Mouse (Mus musculus) skeletal muscle tissue, adult 2 months (tissue): ENCODE data around the gene Cpm.
A peak's percentile ranks its signal among the peaks of the same experiment; 100 is the strongest.
"Not testable (repeated sequence)": the region's sequence is repeated elsewhere in the genome, so short reads cannot be mapped to it uniquely, and the experiment has no call there.

Source experiments
- DNase-seq: peaks from one replicate; pipeline ENCODE4 v3.0.0-alpha.2; 2012; ENCODE audit warnings: low read depth, low spot score

The Cpm gene

DNA sequence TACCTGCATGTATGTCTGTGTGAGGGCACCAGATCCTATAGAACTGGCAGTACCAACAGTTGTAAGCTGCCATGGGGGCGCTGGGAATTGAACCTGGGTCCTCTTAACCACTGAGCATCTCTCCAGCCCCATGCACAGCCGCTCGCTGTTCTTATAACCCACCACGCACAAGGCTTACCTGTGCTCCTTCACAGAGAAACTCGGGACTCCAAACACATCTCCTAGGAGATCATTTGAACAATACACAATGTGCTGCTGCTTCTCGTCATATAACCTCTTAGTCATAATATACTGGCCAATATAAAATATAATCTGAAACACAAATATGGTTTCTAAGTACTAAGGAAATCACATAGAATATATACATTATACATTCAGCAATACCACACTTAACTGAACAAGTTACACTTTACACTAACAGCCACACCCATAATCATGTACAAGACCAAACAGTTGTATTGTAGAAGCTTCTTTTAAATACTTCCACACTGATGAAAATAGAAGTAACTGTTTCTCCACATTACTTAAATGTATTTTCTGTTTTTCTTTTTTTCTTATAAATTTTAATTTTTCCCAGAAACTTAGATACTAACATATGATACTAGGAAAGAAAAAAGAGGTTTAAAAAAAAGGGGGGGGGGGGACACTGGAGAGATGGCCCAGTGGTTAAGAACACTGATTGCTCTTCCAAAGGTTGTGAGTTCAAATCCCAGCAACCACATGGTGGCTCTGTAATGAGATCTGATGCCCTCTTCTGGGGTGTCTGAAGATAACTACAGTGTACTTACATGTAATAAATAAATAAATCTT is 72.9 kb downstream of the Cpm start:
- no peak for DNase-seq

DNA sequence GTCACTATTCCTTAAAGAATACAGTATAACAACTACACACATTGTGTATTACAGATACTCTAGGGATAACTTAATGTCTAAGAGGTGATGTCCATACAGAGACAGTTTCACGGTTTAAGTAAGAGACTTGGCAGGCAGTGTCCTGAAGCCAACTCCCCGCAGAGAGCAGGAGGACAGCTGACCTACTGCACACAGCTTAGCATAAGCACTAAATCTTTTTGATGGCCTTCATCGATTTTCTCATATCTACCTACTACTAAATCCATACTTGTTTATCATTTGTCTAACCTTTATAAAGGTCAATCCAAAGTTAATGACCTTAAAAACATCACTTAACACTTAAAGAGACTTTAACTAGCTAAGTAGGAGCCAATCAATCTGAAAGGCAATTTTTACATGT is 74.2 kb downstream of the Cpm start:
- DNase-seq, result no peak

DNA sequence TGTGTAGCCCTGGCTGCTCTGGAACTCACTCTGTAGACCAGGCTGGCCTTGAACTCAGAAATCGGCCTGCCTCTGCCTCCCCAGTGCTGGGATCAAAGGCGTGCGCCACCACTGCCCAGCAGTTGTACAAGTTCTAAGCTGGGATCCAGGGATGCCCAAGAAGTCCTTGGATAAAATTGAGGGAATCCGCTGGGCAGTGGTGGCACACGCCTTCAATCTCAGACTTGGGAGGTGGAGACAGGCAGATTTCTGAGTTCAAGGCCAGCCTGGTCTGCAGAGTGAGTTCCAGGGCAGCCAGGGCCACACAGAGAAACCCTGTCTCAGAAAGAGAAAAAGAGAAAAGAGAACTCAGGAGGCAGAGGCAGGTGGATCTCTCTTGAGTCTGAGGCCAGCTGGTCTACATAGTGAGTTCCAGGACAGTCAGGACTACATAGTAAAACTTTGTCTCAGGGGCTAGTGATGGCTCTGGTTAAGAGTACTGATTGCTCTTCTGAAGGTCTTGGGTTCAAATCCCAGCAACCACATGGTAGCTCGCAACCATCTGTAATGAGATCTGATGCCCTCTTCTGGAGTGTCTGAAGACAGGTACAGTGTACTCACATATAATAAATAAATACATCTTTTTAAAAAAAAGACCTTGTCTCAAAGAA is 75.1 kb downstream of the Cpm start:
- DNase-seq, result not testable (repeated sequence)

DNA sequence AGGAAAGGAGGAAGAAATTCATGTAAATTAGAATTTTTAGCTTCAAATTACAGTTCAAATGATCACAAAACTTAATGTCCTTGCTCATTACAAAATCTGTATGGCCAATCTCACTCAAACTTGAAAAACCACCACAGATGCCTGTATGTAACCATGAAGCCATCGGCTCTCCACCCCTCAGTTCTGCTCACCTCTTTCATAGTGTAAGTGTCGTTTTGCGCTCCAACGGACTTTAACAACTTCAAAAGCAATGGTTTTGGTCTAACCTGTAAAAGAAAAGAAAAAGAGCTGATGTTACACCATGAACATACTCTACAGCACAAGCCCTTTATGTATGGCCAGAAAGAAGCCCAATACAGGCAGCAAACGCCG is 75.7 kb downstream of the Cpm start:
- DNase-seq, result no peak

DNA sequence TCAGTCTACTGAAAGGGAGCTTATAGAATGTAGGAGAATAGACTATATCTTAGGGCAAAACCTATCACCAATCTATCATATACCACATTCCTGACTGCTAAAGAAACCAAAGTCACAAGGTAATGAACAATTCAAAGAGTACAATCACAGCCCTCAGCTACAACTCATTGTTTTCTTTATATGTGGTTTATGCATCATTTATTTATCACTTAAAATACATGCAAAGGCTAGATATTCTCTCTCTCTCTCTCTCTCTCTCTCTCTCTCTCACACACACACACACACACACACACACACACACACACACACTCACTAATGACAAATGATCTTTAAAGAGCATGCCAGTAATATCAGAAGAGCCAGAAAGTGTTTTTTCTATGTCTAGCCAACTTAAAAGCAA is 76.5 kb downstream of the Cpm start:
- no peak for DNase-seq

DNA sequence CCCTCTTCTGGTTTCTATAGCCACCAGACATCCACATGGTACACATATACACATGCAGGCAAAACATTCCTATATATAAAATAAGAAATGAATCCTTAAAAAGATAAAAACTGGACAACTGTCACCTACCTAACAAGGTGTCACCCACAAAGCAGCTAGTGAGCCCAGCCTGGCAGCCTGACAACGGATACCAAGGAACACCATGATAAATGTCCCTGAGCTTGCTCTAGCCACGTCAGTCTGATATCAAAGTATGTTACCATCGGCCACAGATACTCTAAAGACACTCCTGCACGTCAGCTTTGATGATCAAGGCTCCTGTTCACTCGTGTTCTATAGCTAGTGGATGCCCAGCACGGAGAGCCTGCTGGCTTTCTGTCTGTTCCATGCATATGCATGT is 77.1 kb downstream of the Cpm start:
- DNase-seq, result no peak

DNA sequence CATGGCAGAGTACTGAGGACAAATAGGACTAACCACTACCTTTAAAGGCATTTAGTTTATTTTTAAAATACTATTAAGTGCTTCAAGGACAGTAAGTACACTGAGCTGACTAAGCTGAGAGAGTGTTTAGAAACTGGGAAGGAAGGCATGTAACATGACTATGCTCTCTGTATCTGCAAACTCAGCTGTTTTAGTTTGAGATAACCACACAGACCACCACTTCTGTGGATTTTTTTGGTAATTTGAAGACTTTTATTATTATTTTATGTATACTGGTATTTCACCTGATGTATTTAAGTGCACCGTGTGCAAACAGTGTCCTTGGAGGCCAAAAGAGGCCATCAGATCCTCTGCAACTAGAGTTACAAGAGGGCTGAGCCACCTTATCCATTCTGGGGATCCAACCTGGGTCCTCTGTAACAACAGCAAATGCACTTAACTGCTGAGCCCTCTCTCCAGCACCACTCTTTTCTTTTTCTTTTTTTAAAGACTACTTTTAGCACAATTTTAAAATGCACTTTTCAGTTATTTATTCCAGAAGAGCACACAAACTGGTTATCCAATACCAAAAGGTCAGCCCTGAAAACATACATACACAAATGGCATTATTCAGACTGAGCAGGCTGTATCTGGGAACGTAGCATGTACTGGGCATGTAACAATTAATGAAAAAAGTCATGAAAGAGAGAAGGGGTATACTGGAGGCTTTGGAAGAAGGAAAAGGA is 78.0 kb downstream of the Cpm start:
- DNase-seq, result no peak

DNA sequence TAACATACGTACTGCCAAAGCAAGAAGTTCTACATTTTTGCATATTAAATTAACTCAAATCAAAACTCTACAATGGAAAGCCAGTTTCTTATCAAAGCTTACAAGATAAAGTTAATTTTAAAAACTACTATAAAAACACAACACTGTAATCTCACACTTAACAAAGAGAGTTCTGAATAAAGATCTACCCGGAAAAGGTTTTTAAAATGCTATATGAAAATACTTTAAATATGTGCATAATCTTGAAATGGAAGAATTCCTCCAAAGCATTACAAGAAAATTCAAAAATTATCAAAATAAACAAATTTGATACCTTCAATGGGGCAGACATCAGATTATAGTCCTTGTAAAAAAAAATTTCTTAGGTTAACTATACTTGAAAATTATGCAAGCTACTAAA is 79.1 kb downstream of the Cpm start:
- no peak for DNase-seq

DNA sequence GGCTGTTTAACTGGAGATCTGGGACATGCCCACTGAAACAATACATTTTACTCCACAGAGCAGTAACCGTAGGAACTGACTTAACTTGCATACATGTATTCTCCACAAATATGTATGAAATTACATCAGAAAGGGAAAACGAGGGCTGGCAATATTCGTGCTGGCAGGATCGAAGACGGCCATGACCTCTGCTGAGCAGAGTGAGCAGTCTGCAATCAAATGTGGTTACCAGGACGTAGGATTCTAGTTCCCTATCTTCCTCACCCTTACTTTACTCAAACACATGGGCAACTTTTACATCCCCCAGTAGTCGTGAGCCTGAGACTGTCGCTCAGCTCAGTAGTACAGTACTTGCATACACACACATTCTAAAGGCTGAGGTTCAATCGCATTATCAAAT is 79.6 kb downstream of the Cpm start:
- no peak for DNase-seq

DNA sequence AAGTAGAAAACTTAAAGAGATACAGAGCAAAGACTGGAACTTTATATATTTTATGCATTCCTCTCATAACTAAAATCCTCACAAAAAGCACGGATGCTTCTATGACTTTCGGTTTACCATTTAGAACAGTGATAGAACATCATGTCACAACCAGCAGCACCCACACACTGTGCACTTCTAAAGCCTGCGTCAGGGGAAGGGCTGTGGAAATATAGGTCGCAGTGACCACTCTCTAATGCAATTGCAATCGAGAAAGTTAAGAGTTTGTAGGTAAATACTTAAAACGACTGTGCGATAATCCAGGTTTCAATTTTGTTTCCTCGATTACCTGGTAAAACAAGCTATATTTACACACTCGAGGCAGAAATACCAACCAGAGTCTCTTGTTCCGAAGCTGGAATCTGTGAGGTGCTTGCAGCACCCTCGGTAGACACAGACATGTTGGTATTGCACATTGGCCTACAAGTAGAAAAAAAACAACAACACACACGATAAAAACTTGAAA is 80.1 kb downstream of the Cpm start:
- no peak for DNase-seq

DNA sequence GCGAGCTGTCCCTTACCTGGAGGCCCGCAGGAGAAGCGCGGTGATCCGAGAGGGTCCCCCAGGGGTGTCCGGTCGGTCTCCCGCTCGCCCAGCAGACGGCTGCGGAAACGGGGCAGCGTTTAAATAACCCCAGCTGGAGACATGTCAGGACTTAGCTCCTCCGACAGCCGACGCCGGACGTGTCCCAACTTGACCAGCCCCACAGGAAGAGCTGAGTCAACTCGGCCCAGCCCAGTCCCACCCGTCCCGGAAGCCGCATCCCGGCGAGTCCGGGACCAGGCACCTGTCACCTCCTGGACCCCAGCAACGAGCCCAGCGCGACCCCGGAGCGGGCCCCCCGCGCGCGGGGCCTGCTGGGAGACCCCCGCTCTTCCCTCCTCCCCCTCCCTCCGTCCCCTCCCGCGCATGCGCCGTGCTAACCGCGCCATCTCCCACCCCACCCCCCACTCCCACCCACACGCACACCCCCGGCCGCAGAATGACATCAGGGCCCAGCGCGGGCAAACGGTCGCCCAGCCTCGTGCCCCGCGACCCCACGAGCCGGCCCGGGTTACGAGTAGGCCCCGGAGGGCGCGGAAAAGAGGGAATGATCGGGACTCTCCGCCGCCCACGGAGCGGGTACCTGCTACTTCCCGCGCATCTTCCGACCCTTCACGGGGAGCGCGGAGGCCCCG is 80.8 kb downstream of the Cpm start:
- peak; percentile 79 for DNase-seq

DNA sequence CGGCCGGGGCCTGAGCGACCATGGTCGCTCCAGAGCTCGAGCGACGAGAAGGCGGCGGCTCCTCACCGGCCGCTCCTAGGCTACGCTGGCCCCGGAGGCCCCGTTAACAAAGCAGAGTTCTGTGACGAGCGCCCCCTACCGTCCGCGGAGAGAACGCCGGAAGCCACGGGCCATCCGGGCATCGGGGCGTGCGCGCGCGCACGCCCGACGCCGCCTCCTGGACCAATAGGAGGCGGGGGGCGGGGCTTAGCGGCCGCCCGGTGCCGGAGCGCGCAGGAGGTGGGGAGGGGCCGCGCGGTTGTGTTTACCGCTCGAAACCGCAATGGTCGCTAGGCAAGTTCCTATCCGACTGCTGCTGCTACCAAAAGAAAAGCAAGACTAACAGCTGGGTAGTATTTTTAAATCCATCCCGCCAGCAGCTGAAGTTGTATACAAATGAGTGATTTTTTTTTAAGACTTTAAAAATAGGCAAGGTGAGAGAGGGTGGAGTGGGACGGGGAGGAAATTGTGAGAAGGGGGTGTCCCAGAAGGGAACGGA is 81.4 kb downstream of the Cpm start, which contains the start of gene Mdm2:
Gene Mdm2 (minus strand): TSS at position 155 of the 538 bp plus-strand sequence.
- peak; percentile 95 for DNase-seq

DNA sequence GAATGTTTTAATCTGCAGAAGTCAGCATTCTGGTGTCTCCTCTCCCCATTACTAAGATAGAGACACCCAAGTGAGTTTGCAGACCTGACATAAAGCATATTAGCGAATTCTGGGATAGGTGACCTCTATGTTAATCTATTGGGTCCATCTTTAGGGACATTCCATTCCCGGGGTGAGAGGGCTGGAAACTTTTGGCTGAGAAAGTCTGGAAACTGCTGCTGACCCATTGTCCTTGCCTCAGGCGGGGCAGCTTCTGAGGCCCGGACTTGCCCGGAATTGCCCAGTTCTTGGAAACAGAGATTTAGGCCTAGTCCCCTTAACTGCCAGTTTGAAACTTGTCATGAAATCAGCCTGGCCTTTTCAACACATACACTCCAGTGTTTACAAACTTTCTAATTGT is 82.1 kb downstream of the Cpm start:
- DNase-seq, result no peak

DNA sequence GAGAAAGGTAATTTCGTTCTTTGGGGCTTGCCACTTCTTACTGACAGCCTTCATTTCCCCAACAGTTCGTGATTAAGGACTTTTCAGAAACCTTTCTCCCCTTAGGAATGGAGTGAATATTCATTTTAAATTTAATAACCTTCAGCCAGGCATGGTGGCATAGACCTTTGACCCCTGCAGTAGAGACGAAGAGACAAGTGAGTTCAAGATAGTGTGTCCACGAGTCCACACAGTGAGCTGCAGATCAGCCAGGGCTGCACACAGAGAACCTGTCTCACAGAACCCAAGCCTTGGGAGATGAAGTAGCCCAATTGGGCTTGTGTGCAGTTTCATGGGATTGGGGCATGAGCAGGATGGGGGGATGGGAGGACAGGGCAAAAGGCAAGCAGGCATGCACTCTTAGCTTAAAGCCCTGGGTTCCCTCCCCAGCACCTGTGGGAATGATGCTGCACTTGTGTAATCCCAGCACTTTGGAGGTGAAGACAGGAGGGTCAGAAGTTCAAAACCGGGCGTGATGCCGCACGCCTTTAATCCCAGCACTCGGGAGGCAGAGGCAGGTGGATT is 83.0 kb downstream of the Cpm start:
- no peak for DNase-seq

DNA sequence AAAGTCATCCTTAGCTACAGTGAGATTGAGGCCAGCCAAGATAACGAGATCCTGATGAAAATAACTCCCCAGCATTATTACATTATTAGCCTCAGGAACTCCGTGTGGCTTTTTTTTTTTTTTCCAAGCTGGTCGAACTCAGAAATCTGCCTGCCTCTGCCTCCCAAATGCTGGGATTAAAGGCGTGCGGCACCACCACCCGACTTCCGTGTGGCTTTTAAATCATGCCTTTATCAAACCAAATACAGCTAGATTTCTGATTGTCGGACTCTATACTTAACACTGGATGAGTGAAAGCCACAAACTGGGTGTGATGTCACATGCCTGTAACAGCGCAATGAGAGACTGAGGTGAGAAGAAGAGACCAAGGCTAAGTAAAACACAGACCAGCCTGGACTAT is 83.6 kb downstream of the Cpm start:
- DNase-seq, result no peak

DNA sequence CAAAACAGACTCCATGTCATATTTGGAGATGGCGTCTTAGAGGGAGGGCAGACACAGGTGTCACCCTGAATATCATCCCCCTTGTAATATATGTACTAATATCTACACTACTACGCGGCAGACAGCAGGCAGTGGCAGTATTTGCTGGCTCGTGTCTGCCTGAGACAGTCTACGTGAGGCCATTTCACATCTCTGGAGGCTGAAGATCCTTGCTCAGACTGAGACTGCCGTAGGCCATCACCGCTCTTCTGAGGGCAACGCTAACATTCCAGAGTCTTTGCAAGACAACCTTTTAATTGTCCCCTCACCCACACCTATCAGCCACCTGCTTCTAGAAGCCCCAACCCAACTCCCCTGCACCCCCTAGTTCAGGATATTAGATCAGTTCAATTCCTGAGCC is 84.2 kb downstream of the Cpm start:
- DNase-seq, result no peak

DNA sequence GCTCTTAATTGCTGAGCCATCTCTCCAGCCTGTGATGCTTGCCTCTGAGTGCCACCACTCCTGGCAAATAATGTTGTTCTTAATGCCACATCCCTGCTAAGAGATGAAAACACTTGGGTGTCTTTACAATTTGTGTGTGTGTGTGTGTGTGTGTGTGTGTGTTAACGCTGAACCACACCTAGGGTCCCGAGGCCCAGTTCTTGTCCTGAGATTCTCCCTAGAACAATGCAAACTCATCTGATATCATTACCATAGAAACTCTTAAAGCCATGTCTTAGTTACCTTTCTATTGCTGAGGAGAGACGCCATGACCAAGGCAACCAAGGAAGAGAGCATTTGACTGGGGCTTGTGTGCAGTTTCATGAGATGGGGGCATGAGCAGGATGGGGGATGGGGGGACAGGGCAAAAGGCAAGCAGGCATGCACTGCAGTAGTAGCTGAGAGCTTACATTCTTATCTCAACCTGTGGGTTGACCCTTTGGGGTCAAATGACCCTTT is 84.8 kb downstream of the Cpm start:
- DNase-seq, result no peak

DNA sequence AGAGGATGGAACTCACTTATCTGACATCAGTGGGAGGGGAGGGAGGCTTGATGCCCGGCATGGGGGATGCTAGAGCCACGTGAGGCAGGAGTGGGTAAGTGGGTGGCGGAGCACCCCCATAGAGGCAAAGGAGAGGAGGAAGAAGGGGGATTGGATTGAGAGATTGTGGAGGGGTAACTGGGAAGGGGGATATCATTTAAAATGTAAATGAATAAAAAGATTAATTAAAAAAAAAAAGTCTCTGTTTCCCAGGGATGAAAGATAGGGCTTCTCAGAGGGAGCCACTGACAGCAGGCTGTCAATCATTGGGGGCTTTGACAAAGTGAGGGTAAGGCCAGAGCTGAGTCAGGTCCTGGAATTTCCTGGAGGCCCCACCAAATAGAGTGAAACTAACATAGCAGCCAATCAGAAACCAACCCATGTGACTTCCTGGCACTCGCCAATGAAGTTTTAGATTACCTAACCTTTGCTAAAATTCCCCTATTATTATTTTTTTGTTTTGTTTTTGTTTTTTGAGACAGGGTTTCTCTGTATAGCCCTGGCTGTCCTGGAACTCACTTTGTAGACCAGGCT is 85.7 kb downstream of the Cpm start:
- DNase-seq, result no peak

DNA sequence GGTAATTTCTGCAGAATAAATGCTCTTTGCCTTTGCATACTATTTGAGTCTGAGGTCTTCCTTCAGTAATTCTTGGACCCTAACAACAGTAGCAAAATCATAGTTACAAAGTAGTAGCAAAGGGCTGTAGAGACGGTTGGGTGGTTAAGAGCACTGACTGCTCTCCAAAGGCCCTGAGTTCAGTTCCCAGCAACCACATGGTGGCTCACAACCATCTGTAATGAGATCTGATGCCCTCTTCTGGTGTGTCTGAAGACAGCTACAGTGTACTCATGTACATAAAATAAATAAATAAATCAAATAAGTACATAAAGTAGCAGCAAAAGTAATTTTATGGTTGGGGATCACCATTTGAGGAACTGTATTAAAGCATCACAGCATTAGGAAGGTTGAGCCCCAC is 86.4 kb downstream of the Cpm start:
- DNase-seq, result not testable (repeated sequence)

DNA sequence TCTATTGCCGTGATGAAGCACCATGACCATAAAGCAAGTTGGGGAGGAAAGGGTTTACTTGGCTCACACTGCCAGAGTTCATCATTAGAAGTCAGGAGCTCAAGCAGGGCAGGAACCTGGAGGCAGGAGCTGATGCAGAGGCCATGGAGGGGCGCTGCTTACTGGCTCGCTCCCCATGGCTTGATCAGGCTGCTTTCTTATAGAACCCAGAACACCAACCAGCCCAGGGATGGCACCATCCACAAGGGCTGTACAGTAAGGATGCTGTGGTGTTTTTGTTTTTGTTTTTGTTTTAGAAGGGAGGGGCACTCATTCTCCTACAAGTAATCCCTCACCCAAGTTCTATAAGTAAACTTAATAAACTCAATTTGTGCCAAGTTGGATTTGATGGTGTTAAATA is 87.4 kb downstream of the Cpm start:
- no peak for DNase-seq

DNA sequence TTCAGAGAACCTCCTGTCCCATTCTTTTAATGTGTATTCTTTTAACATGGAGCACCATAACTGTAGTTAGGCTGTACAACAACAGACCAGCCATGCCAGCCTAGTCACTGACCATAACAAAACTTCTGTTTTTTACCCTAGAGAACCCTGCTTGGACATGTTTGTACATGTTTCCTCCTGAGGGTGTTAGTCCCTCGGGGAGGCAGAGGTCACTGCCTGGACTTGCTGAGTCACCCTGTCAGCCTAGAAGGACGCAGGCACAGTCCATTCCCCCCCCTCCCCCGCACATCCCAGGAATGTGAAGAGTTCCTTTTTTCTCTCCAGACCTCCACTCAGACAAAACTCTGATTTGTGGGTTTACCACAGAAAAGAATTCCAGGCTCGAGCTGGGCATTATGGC is 88.3 kb downstream of the Cpm start:
- peak; percentile 36 for DNase-seq
